ENCODE assay signal across 2 mouse cellular contexts in genomic region chr7:141476226-141476980, GRCm38 (mm10).
TF ChIP-seq lines count a peak whose summit lies in the region.

No protein-coding gene starts in this region.

TF ChIP-seq in C2C12, 6 proteins besides CTCF, POLR2A, EP300 and RAD21 (continued from another document):
- TF ChIP-seq USF1 (IDR thresholded peaks at IDR 0.05; ENCODE audit: low read depth) (peak; percentile 62), MYOD1 (IDR thresholded peaks at IDR 0.05; ENCODE audit: control insufficient read depth, insufficient read length, low read depth) (no peak)

TF ChIP-seq in ES-E14, 5 proteins besides CTCF, POLR2A, EP300 and RAD21 (continued from another document):
- TF ChIP-seq CHD2 (IDR thresholded peaks at IDR 0.05; ENCODE audit: low read depth, low read length), result no peak
- TF ChIP-seq ZNF384 (IDR thresholded peaks at IDR 0.05; ENCODE audit: low read depth, low read length), result no peak
- TF ChIP-seq HCFC1 (IDR thresholded peaks at IDR 0.05; ENCODE audit: borderline replicate concordance, insufficient read depth, low read length), result no peak
- no peak for TF ChIP-seq ZC3H11A (IDR thresholded peaks at IDR 0.05; ENCODE audit: borderline replicate concordance, low read depth, low read length)
